Mouse (Mus musculus): ENCODE results near the gene Zfp668.
A peak's percentile ranks its signal among the peaks of the same experiment; 100 is the strongest.

The Zfp668 gene

DNA sequence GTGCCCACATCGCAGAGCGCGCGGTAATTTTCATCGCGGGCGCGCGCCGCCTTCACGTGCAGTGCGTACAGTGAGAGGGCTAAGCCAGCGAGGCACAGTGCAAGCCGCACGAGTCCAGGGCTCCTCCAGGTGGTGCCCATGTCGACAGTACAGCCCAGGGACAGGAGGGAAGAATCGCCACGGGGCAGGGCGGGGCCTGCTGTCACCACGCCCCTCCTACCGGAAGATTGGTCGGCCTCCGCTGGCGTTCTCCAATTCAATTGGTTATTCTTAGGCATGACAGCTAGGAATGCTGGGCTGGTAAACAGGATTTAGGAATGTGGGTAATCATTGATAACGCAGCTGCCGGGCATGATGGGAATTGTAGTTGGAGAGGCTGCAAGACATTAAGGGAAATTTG lies 18.8 kb upstream of the Zfp668 start, which contains the start of the genes Gm21974 and Vkorc1:
Gene Gm21974 (minus strand): TSS at position 13 of the 400 bp plus-strand sequence.
Gene Vkorc1 (minus strand): TSS at position 176 of the 400 bp plus-strand sequence.
- peak; percentile 92 to 97 for DNase-seq (ENCODE audit: low spot score in 2 of 2)

DNA sequence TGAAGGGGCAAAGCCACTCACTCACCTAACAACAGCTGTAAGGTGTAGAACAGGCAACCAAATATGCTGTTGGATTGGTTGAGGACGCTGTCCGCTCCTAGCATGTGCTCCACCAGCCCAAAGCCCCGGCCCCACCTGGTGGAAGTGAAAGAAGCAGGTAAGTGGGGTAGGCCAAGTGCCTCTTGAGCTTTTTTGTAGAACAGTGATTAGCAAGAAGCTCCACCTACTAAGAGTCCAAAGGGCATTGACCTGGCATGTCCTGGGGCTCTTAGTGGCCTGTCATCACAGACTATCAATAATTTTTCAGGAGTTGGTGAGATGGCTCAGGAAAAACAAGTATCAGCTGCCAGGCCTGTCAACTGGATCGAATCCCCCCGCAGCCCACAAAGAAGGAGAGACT lies 17.9 kb upstream of the Zfp668 start:
- no peak for DNase-seq (ENCODE audit: low spot score in 2 of 2)

GRCm38 (mm10) chr7:127890798-127891197 lies 14.2 kb upstream of the Zfp668 start, which contains the start of gene Prss53:
Gene Prss53, minus strand, starts transcription at chr7:127890970.
- no peak for DNase-seq (ENCODE audit: low spot score in 2 of 2)

GRCm38 (mm10) chr7:127888821-127889220 lies 12.2 kb upstream of the Zfp668 start:
- no peak for DNase-seq (ENCODE audit: low spot score in 2 of 2)

GRCm38 (mm10) chr7:127887781-127888180 lies 11.2 kb upstream of the Zfp668 start:
- no peak for DNase-seq (ENCODE audit: low spot score in 2 of 2)

- DNase-seq (ENCODE audit: low spot score in 2 of 2) = no peak
These were observed 10.6 kb upstream of the Zfp668 start for GRCm38 (mm10) chr7:127887191-127887590.

DNA sequence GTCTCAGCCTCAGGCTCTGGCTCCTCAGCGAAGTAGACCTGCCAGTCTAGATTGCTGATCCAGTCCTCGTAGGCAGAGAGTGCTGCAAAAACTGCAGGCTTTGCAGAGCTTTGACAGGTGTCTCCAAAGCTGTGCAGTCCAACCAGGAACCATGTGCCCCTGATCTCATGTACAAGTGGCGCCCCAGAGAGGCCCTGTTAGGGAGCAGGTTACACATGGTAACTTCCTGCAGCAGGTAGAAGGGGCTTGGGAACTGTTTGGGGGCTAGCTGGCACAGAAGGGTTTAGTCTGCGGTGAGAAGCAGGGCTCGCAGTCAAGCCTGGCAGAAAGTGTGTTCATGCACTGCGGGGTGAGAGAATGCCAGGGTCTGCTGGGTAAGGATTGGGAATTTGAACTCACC lies 9.9 kb upstream of the Zfp668 start:
- no peak for DNase-seq (ENCODE audit: low spot score in 2 of 2)

DNA sequence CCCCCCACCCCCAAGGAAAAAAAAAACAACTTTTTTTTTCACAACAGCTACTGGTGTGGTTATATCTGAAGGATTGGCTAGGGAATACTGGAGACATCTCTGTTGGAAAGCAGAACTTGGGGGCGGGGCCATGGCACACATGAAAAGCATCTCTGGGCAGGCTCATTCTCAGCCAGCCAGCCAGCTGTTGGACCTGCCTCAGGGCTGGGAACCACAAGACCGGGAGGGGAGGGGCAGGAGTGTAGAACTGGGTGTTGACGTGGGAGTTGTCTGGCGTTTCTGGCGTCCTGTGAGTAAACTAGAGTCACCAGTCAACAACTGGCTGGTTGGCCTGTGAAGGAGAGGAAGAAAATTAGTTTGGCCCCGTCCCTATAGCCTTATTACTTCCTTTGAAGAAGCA lies 9.3 kb upstream of the Zfp668 start:
- peak; percentile 58 to 79 for DNase-seq (ENCODE audit: low spot score in 2 of 2)

GRCm38 (mm10) chr7:127880431-127880830 lies 3.8 kb upstream of the Zfp668 start:
- DNase-seq (ENCODE audit: low spot score in 2 of 2) = no peak

- DNase-seq (ENCODE audit: low spot score in 2 of 2) = no peak
These were observed 2.7 kb upstream of the Zfp668 start for GRCm38 (mm10) chr7:127879301-127879700.

DNA sequence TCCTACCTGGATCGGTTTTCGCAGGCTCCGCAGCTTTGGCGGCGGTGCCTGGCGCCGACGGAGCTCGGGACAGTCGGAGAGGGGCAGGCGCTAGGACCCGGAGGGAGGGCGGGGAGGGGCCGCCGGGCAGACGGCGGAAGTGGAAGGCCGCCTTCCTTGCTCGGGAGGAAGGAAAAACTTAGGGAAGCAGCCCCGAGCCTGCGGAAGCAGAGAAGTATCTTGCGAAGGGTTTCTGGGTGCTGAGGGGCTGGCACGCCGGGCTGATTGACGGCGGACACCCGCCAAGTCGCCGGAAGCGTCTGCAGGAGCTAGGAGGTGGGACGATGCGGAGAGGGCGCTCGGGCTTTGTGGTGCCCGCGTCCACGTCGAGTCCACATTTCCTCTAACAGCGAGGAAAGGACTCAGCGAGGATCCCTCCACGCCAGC lies 574 bp downstream of the Zfp668 start, which contains the start of gene Zfp646:
Gene Zfp646 (plus strand): TSS at position 181 of the 426 bp plus-strand sequence.
- DNase-seq (ENCODE audit: low spot score in 2 of 2) = peak; percentile 70 to 75

- peak; percentile 85 to 89 for DNase-seq (ENCODE audit: low spot score in 2 of 2)
These were observed 1.0 kb downstream of the Zfp668 start for GRCm38 (mm10) chr7:127875627-127876001.

DNA sequence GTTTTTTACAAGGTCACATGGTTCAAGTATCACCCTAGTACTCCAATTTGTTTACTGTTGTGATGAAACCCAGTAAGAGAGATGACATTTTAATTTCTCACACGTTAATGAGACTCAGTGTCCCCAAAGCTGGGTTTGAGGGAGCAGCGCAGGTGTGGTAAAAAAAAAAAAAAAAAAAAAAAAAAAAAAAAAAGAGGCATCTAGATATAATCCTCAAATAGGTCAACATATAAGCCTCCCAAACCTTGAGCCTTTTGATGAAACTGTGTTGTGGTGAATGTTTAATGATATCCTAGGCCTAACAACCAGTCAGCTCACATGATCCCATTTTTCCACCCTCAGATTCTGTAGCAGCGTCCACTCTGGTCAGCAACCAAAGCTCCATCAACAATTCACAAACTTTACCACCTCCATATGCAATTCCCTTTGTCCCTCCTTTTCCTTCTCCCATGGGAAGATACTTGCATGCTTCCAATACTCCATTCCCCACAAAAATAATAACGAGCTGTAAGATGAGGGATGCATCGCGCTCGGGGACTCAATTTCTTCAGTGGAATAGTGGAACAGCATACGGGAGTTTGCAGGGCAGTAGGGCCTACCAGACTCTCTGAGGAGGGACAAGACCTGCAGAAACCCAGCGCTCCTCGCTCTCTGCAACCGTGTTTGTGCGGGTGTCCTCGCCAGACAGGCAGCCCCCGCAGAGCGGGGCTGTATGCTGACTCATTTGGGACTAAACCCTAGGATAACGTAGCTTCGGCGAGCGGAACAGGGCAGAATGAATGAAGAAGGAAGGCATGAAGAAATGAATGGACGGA lies 1.6 kb downstream of the Zfp668 start:
- no peak for DNase-seq (ENCODE audit: low spot score in 2 of 2)

DNA sequence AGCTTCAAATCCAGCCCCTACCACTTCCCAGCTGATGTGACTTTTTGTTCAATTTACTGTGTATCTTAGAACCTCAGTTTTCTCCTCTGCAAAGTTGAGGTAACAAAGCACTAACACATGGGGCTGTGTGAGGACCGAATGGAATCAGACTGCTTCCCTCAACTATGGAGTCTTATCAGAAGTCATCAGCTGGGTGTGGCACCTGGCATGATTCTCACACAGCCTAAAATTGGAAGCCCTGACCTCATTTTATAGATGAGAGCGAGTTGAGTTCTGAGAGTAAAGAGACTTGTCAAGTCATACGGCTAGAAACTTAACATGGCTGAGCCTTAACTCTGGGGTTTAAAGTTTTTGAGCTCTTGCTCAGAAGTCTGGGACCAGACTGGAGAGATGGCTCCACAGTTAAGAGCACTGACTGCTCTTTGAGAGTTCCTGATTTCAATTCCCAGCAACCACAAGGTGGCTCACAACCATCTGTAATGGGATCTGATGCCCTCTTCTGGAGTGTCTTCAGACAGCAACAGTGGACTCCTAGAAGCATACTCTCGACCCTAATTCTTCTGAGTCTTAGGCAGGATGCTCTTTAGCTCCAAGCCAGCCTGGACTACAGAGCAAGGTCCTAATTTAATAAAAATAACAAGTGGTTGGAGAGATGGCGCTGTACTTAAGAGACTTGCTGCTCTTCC lies 6.3 kb downstream of the Zfp668 start:
- no peak for DNase-seq (ENCODE audit: low spot score in 2 of 2)

DNA sequence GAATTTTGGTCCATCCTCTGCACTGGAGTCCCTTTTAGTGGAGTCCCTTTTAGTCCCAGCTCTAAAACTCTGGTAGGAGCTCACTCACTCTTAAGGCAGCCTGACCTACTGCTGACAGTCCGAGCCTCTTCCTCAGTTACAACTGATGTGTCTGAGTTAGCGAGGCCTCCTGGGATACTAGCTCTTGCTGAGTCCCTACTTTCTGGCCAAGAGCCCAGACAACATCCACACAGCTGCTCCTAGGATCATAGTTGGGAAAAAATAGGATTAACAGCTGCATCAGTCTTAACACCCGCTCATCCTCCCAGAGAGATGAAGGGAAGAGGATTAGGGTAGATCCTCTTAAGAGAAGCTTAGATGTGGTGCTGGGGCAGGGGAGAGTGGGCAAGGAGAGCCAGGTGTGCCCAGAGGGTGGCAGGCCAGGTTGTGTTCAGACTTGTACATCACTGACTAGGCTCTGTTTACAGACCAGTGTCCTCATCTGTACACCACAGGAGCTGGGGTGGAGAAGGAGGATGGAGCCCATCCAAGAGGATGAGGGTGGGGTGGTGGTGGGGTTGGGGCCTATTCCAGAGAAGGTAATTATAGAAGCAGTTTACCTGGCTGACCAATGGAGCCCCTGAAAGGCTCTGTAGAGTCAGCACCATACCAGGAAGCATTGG lies 7.3 kb downstream of the Zfp668 start:
- no peak for DNase-seq (ENCODE audit: low spot score in 2 of 2)

DNA sequence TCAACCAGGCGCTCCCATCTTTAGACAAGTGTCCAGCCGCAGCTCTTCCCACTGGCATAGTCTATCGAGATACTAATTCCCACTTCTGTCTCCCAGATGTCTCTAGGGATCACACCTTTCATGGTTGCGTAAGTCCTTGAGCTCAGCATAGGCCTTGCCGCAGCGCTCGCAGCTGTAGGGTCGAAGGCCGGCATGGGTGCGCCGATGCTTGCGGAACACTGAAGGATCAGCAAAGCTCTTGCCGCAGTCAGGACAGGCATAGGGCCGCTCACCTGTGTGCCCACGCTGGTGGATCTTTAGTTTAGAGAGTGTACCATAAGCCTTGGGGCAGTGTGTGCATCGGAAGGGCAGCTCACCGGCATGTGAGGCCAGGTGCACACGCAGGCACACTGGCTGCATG lies 9.0 kb downstream of the Zfp668 start:
- no peak for DNase-seq (ENCODE audit: low spot score in 2 of 2)

DNA sequence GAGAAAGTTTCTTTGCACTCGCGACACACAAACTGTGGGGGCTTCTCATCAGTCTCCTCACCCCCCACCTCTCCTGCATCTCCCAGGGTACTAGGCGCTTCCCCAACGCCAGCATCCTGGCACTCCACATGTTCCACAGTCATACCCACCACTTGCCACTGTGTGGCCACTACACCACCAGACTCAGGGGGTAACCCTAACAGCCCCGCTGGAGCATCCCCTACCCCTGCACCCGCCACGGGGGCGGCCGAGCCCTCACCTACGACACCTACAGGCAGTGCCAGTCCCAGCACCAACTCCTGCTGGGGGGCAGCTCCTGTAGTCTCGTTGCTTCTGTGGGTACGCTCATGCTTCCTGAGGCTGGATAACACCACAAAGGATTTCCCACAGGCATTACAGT lies 10.2 kb downstream of the Zfp668 start:
- DNase-seq (ENCODE audit: low spot score in 2 of 2) = no peak

GRCm38 (mm10) chr7:127858258-127858657 lies 18.4 kb downstream of the Zfp668 start:
- DNase-seq (ENCODE audit: low spot score in 2 of 2) = no peak

DNA sequence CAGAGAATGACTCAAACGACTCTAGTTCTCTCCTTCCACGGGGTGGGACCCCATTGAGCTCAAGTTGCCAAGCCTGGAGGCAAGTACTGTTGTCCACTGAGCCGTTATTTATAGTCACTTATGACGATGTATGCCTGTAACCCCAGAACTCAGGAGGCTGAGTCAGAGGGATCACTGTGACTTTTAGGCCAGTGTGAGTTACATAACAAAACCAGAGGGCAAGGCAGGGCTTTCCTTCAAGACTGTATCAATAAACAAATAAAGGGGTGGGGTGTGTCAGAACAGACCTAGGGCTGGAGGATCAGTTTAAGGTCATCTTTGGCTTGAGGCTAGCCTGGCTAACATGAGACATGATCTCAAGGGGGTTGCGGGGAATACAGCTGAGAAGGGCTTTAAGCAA lies 25.7 kb downstream of the Zfp668 start:
- peak; percentile 20 to 25 for DNase-seq (ENCODE audit: low spot score in 2 of 2)

DNA sequence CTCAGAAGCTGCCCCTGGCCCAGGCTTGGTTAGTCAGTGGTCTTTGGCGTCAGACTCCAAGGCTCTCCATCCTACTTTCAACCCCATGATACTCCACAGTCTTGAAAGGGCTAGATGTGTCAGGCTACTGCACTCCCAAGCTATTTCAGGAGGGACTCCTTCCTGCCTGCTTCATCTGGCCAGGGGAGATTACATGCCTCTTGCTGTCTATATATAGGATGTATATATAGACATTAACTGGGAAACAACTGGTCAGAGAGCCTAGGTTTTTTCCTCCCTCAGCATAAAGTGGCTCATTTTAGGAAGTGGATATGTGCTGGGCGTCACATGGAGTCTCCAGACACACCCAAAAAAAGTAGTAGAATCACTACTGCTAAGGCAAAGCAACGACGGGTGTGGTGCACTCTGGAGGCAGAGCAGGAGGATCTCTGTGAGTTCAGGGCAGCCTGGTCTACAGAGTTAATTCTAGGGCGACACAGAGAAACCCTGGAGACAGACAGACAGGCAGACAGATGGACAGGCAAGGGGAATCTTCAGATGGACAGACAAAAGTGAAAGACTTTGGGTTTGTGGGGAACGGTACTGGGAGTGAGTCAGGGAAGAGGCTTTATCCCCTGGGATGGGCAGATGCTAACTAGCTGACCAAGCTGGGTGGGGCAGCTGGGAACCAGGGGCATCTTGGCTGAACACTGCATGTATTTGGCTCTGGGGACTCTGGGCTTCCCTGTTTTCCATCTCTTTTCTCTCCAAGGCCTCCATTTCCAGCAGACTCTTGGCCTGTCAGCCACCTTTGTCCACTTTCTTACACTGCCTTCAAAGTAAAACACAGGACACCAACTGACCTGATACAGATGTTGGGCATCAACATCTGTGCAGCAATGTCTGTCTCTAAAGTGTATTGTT lies 26.4 kb downstream of the Zfp668 start:
- DNase-seq (ENCODE audit: low spot score in 2 of 2) = peak in 1 of 2 experiments; percentile 12

Data from urinary bladder, postnatal 36 days (tissue).